Mouse (Mus musculus) limb, embryonic 11.5 days (tissue): ENCODE results near the gene Ccdc34. TPM values are rescaled to one million over a fixed set of nuclear protein-coding genes. Genes with fewer than 3 reads are reported as not detected.

Experiments
- ATAC-seq: fragments of 200-750 bp; cut with Nextera tagmentation; 2 replicates; pipeline ENCODE4 v1.8.0; 2017; ENCODE audit warnings: low read depth; ENCODE audit not compliant: insufficient number of reproducible peaks, low FRiP score, low TSS enrichment
- DNase-seq: peaks from one replicate; pipeline ENCODE4 v3.0.0-alpha.2; 2015; ENCODE audit warnings: low spot score
- H3K27ac ChIP-seq: fragments of 300-500 bp; sonication (generic); replicated peaks from 2 replicates; pipeline ENCODE4 v1.5.1; 2014; ENCODE audit warnings: low read depth, mild to moderate bottlenecking, low read length
- H3K27me3 ChIP-seq: fragments of 300-500 bp; sonication (generic); 2 replicates; pipeline ENCODE4 v1.6.1; 2014; ENCODE audit warnings: mild to moderate bottlenecking, low read length, mixed read lengths; ENCODE audit not compliant: control insufficient read depth, insufficient read depth
- H3K36me3 ChIP-seq: fragments of 300-500 bp; sonication (generic); 2 replicates; pipeline ENCODE4 v1.6.1; 2014; ENCODE audit warnings: mild to moderate bottlenecking, low read length, moderate library complexity, mixed read lengths; ENCODE audit not compliant: control insufficient read depth, insufficient read depth
- H3K4me1 ChIP-seq: fragments of 300-500 bp; sonication (generic); 2 replicates; pipeline ENCODE4 v1.6.1; 2014; ENCODE audit warnings: low read length, mixed read lengths; ENCODE audit not compliant: control insufficient read depth, insufficient read depth
- H3K4me2 ChIP-seq: fragments of 300-500 bp; sonication (generic); 2 replicates; pipeline ENCODE4 v1.6.1; 2014; ENCODE audit warnings: low read depth, mild to moderate bottlenecking, moderate library complexity; ENCODE audit not compliant: severe bottlenecking
- H3K4me3 ChIP-seq: fragments of 300-500 bp; sonication (generic); 2 replicates; pipeline ENCODE4 v1.5.1; 2014; ENCODE audit warnings: low read depth, low read length
- H3K9ac ChIP-seq: fragments of 300-500 bp; sonication (generic); 2 replicates; pipeline ENCODE4 v1.6.1; 2014; ENCODE audit warnings: mild to moderate bottlenecking, low read length
- H3K9me3 ChIP-seq: fragments of 300-500 bp; sonication (generic); 2 replicates; pipeline ENCODE4 v1.6.1; 2016; ENCODE audit warnings: low read length; ENCODE audit not compliant: control insufficient read depth
- WGBS: fragments of 180-500 bp; shearing (Covaris S2); extraction: QIAGEN DNeasy Blood & Tissue Kit; methylation state at CpG from one replicate; pipeline ENCODE4 v1.1.7; 2014; 5-methylcytosine and 5-hydroxymethylcytosine counted together
- polyA plus RNA-seq: library from polyadenylated mRNA; unstranded; fragments of >200 nt; fragmentation: Nextera tagmentation; extraction: Ambion mirVana; gene quantifications from 2 replicates; pipeline ENCODE4 v1.2.1, GENCODE M21; 2014

The Ccdc34 gene
- polyA plus RNA-seq, 1 experiment from 2014 or later: 68.8 TPM

DNA sequence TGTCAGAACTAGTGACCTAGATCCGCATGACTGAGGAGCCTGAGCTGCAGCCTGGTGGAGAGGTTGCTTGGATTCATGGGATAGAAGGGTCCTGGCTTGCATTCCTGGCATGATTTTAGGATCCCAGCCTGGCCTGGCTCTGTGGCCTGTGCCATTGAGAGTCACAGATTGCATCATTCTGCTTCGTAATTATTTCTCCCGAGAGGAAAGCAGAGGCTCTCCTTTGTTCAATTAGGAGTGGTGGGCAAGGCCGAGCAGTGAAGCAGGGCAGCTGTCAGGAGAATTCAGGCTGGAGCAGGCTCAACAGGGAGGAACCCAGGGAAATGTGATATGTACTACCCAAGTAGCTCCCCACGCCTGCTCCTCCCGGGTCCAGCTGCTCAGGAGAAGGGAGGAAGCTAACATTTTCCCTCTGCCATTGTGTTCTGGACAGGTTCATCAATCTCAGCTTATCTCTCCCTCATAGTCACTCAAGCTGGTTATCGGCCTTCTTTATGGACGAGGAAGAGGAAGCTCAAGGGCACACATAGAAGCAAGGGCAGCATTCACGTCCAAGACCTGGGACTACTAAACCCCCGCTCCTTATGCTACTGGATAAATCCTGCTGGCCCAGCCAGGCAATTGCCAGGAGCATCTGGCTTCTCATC, 162.2 kb downstream of the Ccdc34 start:
- Histone ChIP-seq H3K27me3 (no peaks in the 10 kb centered on the region), H3K9ac (no peak overlapping the region), H3K36me3 (no peaks in the 10 kb centered on the region), H3K4me2 (no peak overlapping the region), H3K27ac (no peak overlapping the region), H3K4me3 (no peak overlapping the region), H3K4me1 (peaks cover 23% of the 10 kb centered on the region), H3K9me3 (no peaks in the 10 kb centered on the region)
- DNase-seq (no peak), ATAC-seq (peak; percentile 72; the same call in 1 of the 2 replicates)
- WGBS: 29% methylated on average over 10 of the region's 10 CpGs

GRCm38 (mm10) chr2:110180316-110180670, 162.7 kb downstream of the Ccdc34 start:
- no peak for DNase-seq

DNA sequence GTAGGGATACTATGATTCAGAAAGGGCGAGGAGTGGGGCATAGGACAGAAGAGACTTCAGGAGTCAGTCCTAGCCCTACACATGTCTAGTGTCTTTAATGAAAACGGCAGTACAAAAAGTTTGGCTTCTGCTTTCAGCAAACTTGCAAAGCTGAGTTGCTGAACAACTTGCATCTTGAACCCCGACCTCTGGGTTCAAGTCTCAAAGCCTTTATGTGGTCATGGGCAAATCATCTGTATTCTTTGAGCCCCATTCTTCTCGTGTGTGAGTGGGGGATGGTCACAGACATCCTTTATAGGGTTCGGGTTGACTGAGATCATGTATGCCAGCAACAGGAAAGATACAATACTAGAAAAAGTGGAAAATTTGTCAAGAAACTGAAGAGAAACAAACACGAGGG, 164.0 kb downstream of the Ccdc34 start:
- Histone ChIP-seq H3K27ac (no peak overlapping the region), H3K9ac (no peak overlapping the region), H3K4me1 (peaks cover 22% of the 10 kb centered on the region), H3K27me3 (no peaks in the 10 kb centered on the region), H3K36me3 (no peaks in the 10 kb centered on the region), H3K4me3 (no peak overlapping the region), H3K9me3 (no peaks in the 10 kb centered on the region), H3K4me2 (no peak overlapping the region)
- no peak for ATAC-seq
- DNase-seq: no peak
- WGBS: 82% methylated on average over 6 of the region's 6 CpGs

More at GRCm38 (mm10) chr2:110180316-110180670, 162.7 kb downstream of the Ccdc34 start:
- H3K27me3 ChIP-seq: no peaks in the 10 kb centered on the region
- no peak overlapping the region for H3K9ac ChIP-seq
- H3K9me3 ChIP-seq: no peaks in the 10 kb centered on the region
- no peak for ATAC-seq
- 73% methylated on average over 7 of the region's 7 CpGs for WGBS
- H3K36me3 ChIP-seq: no peaks in the 10 kb centered on the region
- H3K4me1 ChIP-seq: peaks cover 23% of the 10 kb centered on the region
- no peak overlapping the region for H3K4me3 ChIP-seq
- H3K27ac ChIP-seq: no peak overlapping the region
- H3K4me2 ChIP-seq: no peak overlapping the region

GRCm38 (mm10) chr2:110182248-110182647, 164.6 kb downstream of the Ccdc34 start:
- DNase-seq: no peak
- Histone ChIP-seq H3K36me3 (no peaks in the 10 kb centered on the region), H3K9me3 (no peaks in the 10 kb centered on the region), H3K4me1 (peaks cover 17% of the 10 kb centered on the region; the same call in 1 of the 2 replicates), H3K9ac (no peak overlapping the region), H3K27ac (no peak overlapping the region), H3K27me3 (no peaks in the 10 kb centered on the region), H3K4me2 (no peak overlapping the region), H3K4me3 (no peak overlapping the region)
- 82% methylated on average over 6 of the region's 6 CpGs for WGBS
- ATAC-seq: no peak

- 82% methylated on average over 4 of the region's 4 CpGs for WGBS
- Histone ChIP-seq H3K4me2 (no peak overlapping the region), H3K27me3 (no peaks in the 10 kb centered on the region), H3K36me3 (no peaks in the 10 kb centered on the region), H3K4me3 (no peak overlapping the region), H3K4me1 (peaks cover 10% of the 10 kb centered on the region; the same call in 1 of the 2 replicates), H3K27ac (no peak overlapping the region), H3K9ac (no peak overlapping the region), H3K9me3 (no peaks in the 10 kb centered on the region)
- ATAC-seq: no peak
- DNase-seq: no peak
Observed at GRCm38 (mm10) chr2:110182795-110183486, 165.3 kb downstream of the Ccdc34 start.

GRCm38 (mm10) chr2:110184071-110184470, 166.5 kb downstream of the Ccdc34 start:
- no peak for DNase-seq
- Histone ChIP-seq H3K9me3 (no peaks in the 10 kb centered on the region), H3K9ac (no peak overlapping the region), H3K36me3 (no peaks in the 10 kb centered on the region), H3K27ac (no peak overlapping the region), H3K27me3 (no peaks in the 10 kb centered on the region), H3K4me3 (no peak overlapping the region), H3K4me1 (peaks cover 9% of the 10 kb centered on the region; the same call in 1 of the 2 replicates), H3K4me2 (no peak overlapping the region)
- 94% methylated on average over 1 of the region's 1 CpGs for WGBS
- no peak for ATAC-seq

DNA sequence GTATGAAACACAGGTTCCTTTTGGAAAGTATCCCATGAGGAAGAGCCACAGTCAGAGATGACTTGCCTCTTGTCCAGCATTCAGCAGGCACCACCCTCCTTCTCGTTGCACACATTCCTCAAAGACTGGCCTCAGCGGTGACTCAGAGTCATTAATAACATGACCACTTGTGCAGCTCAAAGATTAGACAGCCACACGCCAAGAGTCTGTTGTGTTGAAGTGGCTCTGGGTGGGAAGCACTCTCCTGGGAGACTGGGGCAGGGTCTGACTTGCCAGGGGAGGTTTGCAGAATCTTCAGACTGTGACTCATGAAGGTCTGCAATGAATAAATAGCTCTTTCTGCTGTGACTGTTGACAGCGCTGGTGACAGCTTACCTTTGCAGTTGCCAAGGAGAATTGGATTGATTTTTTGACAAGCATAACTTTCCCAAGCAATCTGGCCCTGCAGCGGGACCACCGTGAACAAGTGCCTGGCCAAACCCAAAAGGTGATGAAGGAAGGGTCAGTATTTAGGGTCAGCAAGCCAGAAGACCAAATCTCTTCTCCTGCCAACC, 168.9 kb downstream of the Ccdc34 start:
- H3K4me1 ChIP-seq: peaks cover 9% of the 10 kb centered on the region
- no peak overlapping the region for H3K27ac ChIP-seq
- no peaks in the 10 kb centered on the region for H3K27me3 ChIP-seq
- no peak overlapping the region for H3K9ac ChIP-seq
- H3K9me3 ChIP-seq: no peaks in the 10 kb centered on the region
- no peak overlapping the region for H3K4me3 ChIP-seq
- DNase-seq (no peak), ATAC-seq (no peak)
- no peaks in the 10 kb centered on the region for H3K36me3 ChIP-seq
- 44% methylated on average over 6 of the region's 6 CpGs for WGBS
- no peak overlapping the region for H3K4me2 ChIP-seq

DNA sequence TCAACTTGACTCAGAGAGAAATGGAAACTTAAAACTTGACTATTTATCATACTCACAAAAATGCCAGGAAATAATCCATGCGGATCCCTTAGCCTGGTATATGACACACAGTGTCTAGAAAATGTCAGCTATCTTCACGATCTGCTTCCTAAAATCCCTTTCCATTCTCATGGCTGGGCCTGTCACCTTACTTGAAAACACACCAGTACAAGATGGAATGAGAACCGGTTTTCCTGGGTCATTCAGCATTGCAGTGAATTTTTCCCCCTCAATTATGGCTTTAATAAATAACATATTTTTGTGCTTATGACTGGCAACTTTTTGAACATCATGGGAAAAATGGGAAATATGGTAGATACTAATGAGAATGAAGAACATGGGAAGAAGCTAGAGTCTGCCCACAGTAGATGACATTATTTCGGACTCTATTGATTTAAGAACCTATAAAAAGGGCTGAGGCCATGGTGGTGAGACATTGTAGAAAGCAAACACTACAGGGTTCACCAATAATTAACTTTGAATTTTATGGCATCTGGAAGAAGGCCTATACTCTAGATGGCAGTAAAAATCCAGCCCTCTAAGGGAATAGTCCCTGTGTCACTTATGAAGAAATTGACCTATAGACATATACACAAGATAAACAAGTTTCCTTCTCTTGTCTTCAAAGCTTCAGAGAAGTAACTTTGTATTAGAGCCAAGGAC, 171.2 kb downstream of the Ccdc34 start:
- no peaks in the 10 kb centered on the region for H3K9me3 ChIP-seq
- ATAC-seq: no peak
- no peaks in the 10 kb centered on the region for H3K36me3 ChIP-seq
- DNase-seq: no peak
- no peak overlapping the region for H3K4me3 ChIP-seq
- 81% methylated on average over 4 of the region's 4 CpGs for WGBS
- no peak overlapping the region for H3K9ac ChIP-seq
- no peak overlapping the region for H3K4me2 ChIP-seq
- H3K27ac ChIP-seq: no peak overlapping the region
- no peaks in the 10 kb centered on the region for H3K27me3 ChIP-seq
- H3K4me1 ChIP-seq: peaks cover 27% of the 10 kb centered on the region
